Mouse (Mus musculus) stomach, embryonic 14.5 days (tissue): ENCODE results near the gene Fam172a. TPM values are rescaled to one million over a fixed set of nuclear protein-coding genes. Genes with fewer than 3 reads are reported as not detected.

ENCODE experiments used
- ATAC-seq: fragments of 200-750 bp; cut with Nextera tagmentation; 2 replicates; pipeline ENCODE4 v1.8.0; 2017; ENCODE audit warnings: low read depth, moderate TSS enrichment; ENCODE audit not compliant: insufficient number of reproducible peaks, insufficient read depth, low FRiP score
- H3K27ac ChIP-seq: fragments of 300-500 bp; sonication (generic); 2 replicates; pipeline ENCODE4 v1.5.1; 2014; ENCODE audit warnings: mild to moderate bottlenecking, low read length, moderate library complexity, mixed read lengths
- H3K27me3 ChIP-seq: fragments of 300-500 bp; sonication (generic); 2 replicates; pipeline ENCODE4 v1.6.1; 2014; ENCODE audit warnings: low read length, control low read depth, mixed read lengths; ENCODE audit not compliant: control insufficient read depth, insufficient read depth
- H3K36me3 ChIP-seq: fragments of 300-500 bp; sonication (generic); 2 replicates; pipeline ENCODE4 v1.6.1; 2014; ENCODE audit warnings: mild to moderate bottlenecking, control low read depth, low read length, moderate library complexity, mixed read lengths; ENCODE audit not compliant: control insufficient read depth, insufficient read depth
- H3K4me1 ChIP-seq: fragments of 300-500 bp; sonication (generic); 2 replicates; pipeline ENCODE4 v1.6.1; 2014; ENCODE audit warnings: low read length, control low read depth, mixed read lengths; ENCODE audit not compliant: control insufficient read depth, insufficient read depth
- H3K4me2 ChIP-seq: fragments of 300-500 bp; sonication (generic); replicated peaks from 2 replicates; pipeline ENCODE4 v1.6.1; 2014; ENCODE audit warnings: low read depth, low read length, control low read depth
- H3K4me3 ChIP-seq: fragments of 300-500 bp; sonication (generic); 2 replicates; pipeline ENCODE4 v1.5.1; 2014; ENCODE audit warnings: low read depth, low read length, control low read depth
- H3K9ac ChIP-seq: fragments of 300-500 bp; sonication (generic); replicated peaks from 2 replicates; pipeline ENCODE4 v1.6.1; 2014; ENCODE audit warnings: low read depth, mild to moderate bottlenecking, control low read depth, low read length, moderate library complexity, mixed read lengths
- H3K9me3 ChIP-seq: fragments of 300-500 bp; sonication (generic); 2 replicates; pipeline ENCODE4 v1.6.1; 2016; ENCODE audit warnings: low read depth, low read length, control low read depth; ENCODE audit not compliant: control insufficient read depth
- WGBS: fragments of 180-500 bp; shearing (Covaris S2); extraction: QIAGEN DNeasy Blood & Tissue Kit; methylation state at CpG from one replicate; pipeline ENCODE4 v1.1.7; 2014; 5-methylcytosine and 5-hydroxymethylcytosine counted together
- polyA plus RNA-seq: library from polyadenylated mRNA; unstranded; fragments of >200 nt; fragmentation: Nextera tagmentation; extraction: Ambion mirVana; gene quantifications from 2 replicates; pipeline ENCODE4 v1.2.1, GENCODE M21; 2014

Gene Fam172a
- polyA plus RNA-seq, 1 experiment from 2014 or later, result 33.3 TPM

GRCm38 (mm10) chr13:78098858-78099445 is 397.1 kb downstream of the Fam172a start:
- Histone ChIP-seq H3K9ac (no peak overlapping the region), H3K4me1 (0 out of 2 replicates have a peak, but pooled peaks cover 5% of the 10 kb centered on the region), H3K27ac (no peak overlapping the region), H3K9me3 (no peaks in the 10 kb centered on the region), H3K4me2 (no peak overlapping the region), H3K27me3 (no peaks in the 10 kb centered on the region), H3K36me3 (no peaks in the 10 kb centered on the region), H3K4me3 (no peak overlapping the region)
- ATAC-seq, result no peak
- WGBS, result 75% methylated on average over 5 of the region's 5 CpGs

DNA sequence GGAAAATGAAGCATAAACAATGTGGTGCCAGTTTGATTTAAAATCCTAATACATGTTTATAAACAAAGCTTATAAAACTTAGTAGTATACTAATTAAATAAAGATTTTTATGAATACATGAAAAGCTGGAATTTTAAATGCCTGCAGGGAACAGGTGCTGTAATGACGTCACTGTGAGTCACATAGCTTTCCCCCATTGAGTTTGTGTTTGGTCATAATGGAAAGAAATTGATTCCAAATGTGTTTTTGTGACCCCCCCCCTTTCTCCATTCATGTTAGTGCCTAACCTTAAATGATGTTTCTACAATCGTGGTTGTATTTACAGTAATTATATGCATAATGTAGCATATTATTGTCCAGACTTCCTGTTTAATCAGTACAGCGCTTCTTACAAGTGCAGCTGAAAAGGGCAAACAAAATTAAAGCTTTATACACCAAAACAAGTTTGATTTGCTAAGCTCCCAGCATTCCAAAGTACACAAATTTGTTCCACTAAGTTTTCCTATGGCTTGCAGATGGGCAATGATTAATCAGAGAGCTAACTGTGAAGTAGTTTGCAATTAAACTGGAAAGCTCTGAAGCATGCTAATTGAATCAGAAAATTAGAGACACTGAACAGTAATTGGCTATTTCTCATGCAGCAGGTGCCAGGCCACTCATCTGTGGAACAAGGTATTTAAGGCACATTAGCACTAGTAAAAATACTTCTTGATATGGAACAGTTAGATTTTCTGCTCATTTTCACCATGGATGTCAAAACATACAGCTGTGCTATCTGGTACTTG is 398.1 kb downstream of the Fam172a start:
- no peak for ATAC-seq

DNA sequence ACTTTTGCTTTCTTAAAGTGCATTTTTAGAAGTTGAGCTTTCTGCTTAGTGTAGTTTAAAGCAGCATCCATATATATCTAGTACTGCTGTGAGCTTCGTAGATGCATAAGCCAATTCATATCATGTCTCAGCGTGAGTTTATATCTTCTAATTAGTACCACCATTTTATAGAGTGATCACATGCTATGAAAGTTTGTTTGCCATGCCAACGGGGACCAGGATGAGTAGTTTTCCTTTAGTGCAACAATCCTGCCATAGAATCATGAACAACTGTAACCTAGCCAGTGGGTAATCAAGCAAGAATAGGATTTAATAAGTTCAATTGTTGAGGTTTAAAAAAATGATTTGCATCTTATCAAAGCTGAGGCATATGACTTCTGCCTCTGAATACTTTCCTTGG is 398.8 kb downstream of the Fam172a start:
- Histone ChIP-seq H3K4me3 (no peak overlapping the region), H3K9me3 (no peaks in the 10 kb centered on the region), H3K9ac (no peak overlapping the region), H3K4me2 (no peak overlapping the region), H3K27ac (no peak overlapping the region), H3K4me1 (0 out of 2 replicates have a peak, but pooled peaks cover 5% of the 10 kb centered on the region), H3K27me3 (no peaks in the 10 kb centered on the region), H3K36me3 (no peaks in the 10 kb centered on the region)
- no peak for ATAC-seq
- 63% methylated on average over 3 of the region's 3 CpGs for WGBS

More for the DNA sequence above, 398.1 kb downstream of the Fam172a start:
- Histone ChIP-seq H3K9ac (no peak overlapping the region), H3K4me2 (no peak overlapping the region), H3K9me3 (no peaks in the 10 kb centered on the region), H3K4me1 (0 out of 2 replicates have a peak, but pooled peaks cover 5% of the 10 kb centered on the region), H3K27me3 (no peaks in the 10 kb centered on the region), H3K27ac (no peak overlapping the region), H3K4me3 (no peak overlapping the region), H3K36me3 (no peaks in the 10 kb centered on the region)
- 38% methylated on average over 3 of the region's 3 CpGs for WGBS

GRCm38 (mm10) chr13:78102337-78102736 is 400.5 kb downstream of the Fam172a start:
- 48% methylated on average over 2 of the region's 2 CpGs for WGBS
- H3K27ac ChIP-seq, result no peak overlapping the region
- no peak overlapping the region for H3K4me3 ChIP-seq
- no peak overlapping the region for H3K9ac ChIP-seq
- 0 out of 2 replicates have a peak, but pooled peaks cover 5% of the 10 kb centered on the region for H3K4me1 ChIP-seq
- H3K27me3 ChIP-seq, result no peaks in the 10 kb centered on the region
- no peaks in the 10 kb centered on the region for H3K36me3 ChIP-seq
- H3K9me3 ChIP-seq, result no peaks in the 10 kb centered on the region
- no peak for ATAC-seq
- no peak overlapping the region for H3K4me2 ChIP-seq

- no peak overlapping the region for H3K9ac ChIP-seq
Measured at GRCm38 (mm10) chr13:78104851-78105250, 403.0 kb downstream of the Fam172a start.

DNA sequence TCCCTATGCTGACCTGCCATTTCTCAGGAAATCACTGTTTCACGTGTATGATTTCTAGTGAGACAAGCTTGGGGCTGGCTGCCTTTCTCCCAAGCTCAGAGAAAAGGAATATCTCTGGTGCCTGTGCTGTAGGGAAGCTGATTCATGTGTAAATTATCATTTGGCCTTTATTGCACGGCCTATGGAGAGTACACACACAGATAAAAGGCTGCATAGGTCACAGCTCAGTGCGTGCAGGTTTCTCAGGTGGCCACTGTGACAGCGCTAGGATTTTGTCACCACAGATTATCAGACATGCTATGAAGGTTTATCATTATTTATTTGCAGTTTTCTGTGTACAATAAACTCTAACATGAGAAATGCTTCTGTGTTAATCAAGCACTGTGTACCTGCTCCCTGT is 408.8 kb downstream of the Fam172a start:
- Histone ChIP-seq H3K27me3 (no peaks in the 10 kb centered on the region), H3K4me3 (no peak overlapping the region), H3K4me2 (no peak overlapping the region), H3K36me3 (no peaks in the 10 kb centered on the region), H3K9ac (no peak overlapping the region), H3K27ac (no peak overlapping the region), H3K4me1 (no peaks in the 10 kb centered on the region), H3K9me3 (no peaks in the 10 kb centered on the region)
- ATAC-seq, result no peak
- WGBS, result 75% methylated on average over 4 of the region's 4 CpGs

More at GRCm38 (mm10) chr13:78104851-78105250, 403.0 kb downstream of the Fam172a start:
- no peaks in the 10 kb centered on the region for H3K27me3 ChIP-seq
- 63% methylated on average over 3 of the region's 3 CpGs for WGBS
- H3K9me3 ChIP-seq, result no peaks in the 10 kb centered on the region
- H3K4me1 ChIP-seq, result 0 out of 2 replicates have a peak, but pooled peaks cover 5% of the 10 kb centered on the region
- H3K27ac ChIP-seq, result no peak overlapping the region
- H3K36me3 ChIP-seq, result no peaks in the 10 kb centered on the region
- H3K4me3 ChIP-seq, result no peak overlapping the region
- ATAC-seq, result no peak
- H3K4me2 ChIP-seq, result no peak overlapping the region

DNA sequence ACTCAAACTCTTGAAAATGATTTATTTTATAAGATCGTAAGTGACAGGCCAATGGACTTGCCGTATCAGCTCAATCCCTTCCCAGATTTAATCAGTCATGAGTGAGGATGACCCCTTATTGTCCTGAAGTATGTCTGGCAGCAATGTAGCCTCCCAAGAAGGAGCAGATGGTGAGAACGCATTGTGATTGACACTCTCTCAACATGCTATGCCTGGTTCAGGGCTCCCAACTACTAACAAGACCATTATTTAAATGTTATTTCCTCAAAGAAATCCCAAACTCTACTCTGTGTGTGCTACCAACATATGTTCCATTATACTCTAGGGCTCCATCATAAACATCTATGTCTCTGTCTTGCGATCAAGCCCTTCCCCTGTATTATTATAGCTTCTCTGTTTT is 412.1 kb downstream of the Fam172a start:
- Histone ChIP-seq H3K9ac (no peak overlapping the region), H3K4me3 (no peak overlapping the region), H3K4me2 (no peak overlapping the region), H3K4me1 (no peaks in the 10 kb centered on the region), H3K36me3 (no peaks in the 10 kb centered on the region), H3K27me3 (no peaks in the 10 kb centered on the region), H3K9me3 (no peaks in the 10 kb centered on the region), H3K27ac (no peak overlapping the region)
- WGBS, result 85% methylated on average over 4 of the region's 4 CpGs
- no peak for ATAC-seq

DNA sequence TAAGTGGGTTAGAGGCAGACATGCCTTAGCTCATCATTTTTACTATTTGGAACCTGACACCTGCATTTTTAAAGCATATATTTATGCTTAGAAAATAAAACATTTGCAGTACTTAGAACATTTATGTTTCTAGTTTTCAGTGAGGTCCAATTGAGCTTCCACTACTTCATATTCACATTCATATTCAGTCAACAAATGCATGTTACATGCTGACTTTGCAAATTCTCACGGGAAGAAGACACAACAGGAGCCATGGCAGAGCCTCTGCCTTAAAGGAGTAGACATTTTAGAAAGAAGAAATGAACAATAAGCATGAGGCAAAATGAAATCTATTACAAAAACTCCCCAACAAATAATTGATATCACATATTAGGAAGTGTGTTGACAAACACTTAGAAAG is 416.9 kb downstream of the Fam172a start:
- no peaks in the 10 kb centered on the region for H3K27me3 ChIP-seq
- 85% methylated on average over 1 of the region's 1 CpGs for WGBS
- H3K9ac ChIP-seq, result no peak overlapping the region
- no peak overlapping the region for H3K27ac ChIP-seq
- no peak for ATAC-seq
- H3K9me3 ChIP-seq, result no peaks in the 10 kb centered on the region
- no peaks in the 10 kb centered on the region for H3K36me3 ChIP-seq
- no peaks in the 10 kb centered on the region for H3K4me1 ChIP-seq
- H3K4me3 ChIP-seq, result no peak overlapping the region
- no peak overlapping the region for H3K4me2 ChIP-seq
